Mouse (Mus musculus): Measurements from ENCODE around the gene Ostn. TPM values are rescaled to one million over a fixed set of nuclear protein-coding genes. Genes with fewer than 3 reads are reported as not detected.
"Not testable (repeated sequence)": the region's sequence is repeated elsewhere in the genome, so short reads cannot be mapped to it uniquely, and the experiment has no call there.

The Ostn gene
- not detected for polyA plus RNA-seq (2017; shearing (Covaris generic))

DNA sequence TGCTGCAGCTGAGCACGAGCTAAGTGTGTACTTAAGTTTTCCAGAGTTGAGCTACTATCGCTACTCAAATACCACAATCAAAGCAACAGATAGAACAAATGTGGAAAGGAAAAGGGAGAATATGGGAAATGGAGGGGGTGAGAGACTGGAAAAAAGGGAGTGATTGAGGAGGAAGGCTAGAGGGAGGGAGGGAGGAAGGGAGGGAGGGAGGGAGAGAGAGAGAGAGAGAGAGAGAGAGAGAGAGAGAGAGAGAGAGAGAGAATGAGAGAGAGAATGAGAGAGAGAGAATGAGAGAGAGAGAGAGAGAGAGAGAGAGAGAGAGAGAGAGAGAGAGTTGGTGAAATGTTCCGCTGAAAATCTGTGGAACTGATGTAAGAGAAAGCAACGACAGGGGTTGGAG lies at the start of gene Ostn:
Ostn (plus strand) TSS at position 301 of the 400 bp plus-strand sequence.
- ATAC-seq: not testable (repeated sequence)

DNA sequence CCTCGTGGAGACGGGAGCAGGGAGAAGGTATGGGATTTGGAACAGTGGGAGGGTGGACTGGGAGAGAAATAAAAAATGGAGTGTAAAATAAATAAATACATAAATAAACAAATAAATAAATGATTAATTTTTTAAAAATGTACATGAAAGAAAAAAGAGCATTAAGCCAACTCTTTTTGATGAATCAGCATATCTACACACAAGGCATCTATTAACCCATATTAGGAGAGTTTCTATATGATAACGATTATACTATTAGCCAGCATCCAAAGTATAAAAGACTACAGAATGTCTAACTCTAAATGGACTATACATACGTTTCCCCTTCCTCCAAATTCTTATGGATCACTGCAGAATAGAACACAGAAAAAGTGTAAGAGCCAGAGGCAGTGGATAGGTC lies 38.5 kb upstream of the Ostn start:
- no peak for ATAC-seq

DNA sequence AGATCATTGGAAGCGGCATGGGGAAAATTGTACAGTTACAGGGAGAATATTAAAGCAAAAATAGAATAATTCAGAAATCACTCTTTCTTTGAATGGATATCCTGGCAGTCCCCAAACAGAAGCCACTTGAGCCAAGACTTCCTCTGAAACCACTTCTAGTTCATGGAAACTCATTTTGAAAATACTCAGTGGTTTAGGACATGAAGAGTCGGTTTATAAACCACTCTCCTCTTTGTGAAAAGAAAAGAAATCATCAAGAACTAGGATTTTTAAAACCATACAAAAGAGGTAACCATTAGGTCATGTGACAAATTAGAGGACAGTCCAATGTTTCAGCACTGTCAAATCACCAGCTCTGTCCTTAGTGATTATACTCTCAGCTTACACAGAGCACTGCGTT lies 19.9 kb upstream of the Ostn start:
- no peak for ATAC-seq

DNA sequence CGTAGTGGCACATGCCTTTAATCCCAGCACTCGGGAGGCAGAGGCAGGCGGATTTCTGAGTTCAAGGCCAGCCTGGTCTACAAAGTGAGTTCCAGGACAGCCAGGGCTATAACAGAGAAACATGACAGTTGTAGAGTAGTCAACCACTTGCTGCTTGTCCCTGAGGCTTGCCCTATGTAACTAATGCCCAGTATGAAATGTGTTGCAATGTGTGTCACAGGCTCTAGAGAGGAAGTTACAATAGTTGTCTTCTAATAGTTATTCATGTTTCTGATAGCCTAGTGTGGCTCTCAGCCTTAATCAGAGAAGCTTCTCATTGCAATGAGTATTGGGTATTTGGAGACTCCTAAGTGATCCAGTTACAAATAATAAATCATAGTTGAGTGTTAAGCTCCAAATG lies 10.8 kb upstream of the Ostn start:
- no peak for ATAC-seq

DNA sequence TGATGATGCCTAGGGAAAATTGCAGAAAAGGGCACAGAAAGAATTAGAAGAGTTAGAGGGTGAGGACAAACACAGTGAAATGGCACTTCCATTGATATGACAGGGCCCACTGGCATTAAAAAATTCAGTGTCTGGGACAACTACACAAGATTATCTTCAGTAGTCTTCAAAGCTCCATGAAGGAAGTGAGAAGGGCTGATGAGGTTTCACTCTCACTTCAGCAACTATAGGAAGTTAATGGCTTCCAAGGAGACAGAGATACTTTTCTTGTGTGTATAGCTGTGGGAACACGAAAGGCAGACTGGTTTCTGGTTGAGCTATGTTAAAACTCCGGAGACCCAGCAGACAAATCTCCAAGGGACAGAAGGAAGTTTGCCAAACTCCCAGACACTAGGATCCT lies 10.4 kb upstream of the Ostn start:
- no peak for ATAC-seq

DNA sequence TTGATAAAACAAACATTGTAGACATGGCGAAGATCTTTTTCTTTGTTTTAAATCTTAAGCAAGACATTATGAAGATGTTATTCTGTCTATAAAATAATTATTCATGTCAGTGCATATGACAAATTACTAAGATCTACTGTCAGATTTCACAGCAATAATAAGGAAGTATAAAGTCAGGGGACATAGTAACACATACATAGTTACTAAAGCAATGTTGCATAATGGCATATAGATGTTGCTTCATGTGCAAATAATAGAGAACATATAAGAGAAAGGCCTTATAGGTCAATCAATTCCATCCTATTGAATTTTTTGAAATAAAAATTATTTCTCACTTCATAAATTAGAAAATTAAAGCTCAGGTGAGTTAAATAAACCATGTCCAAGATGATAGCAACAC lies 11.8 kb downstream of the Ostn start:
- no peak for ATAC-seq

DNA sequence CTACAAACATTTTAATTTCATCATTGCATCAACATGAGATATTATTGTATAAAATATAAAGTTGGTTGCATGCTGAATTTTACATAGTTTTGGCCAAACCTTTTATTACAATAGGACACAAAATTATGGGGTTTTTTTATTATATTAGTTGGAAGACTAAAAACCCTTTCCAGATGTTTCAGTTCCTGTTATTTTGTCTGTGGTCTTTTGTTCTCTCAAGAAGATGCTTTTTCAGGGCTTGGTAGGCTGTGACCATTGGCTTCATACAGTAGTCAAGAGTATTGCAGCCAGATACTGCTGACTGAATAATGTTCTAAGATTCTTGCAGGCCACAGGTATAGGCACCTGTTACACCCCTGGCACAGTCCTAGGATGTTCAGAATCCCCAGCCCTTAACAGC lies 14.8 kb downstream of the Ostn start:
- no peak for ATAC-seq

DNA sequence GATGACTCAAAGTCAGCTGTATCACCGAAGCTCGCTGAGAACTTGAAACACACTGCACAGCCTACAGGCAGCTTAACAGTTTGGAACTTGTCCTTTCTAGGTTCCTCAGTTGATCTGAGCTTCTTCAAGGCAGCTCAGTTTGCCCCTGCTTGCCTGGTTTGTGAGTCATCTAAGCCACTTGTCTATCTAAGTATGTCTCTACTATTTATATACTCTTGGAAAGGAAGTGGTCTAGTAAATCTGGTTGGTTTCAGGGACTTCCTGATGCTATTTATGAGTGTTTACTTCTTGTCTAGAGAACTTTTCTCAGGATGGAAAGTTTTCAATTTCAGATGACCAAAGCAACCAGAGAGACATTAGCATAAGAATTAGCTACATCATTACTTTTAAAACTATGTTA lies 19.2 kb downstream of the Ostn start:
- ATAC-seq: no peak

DNA sequence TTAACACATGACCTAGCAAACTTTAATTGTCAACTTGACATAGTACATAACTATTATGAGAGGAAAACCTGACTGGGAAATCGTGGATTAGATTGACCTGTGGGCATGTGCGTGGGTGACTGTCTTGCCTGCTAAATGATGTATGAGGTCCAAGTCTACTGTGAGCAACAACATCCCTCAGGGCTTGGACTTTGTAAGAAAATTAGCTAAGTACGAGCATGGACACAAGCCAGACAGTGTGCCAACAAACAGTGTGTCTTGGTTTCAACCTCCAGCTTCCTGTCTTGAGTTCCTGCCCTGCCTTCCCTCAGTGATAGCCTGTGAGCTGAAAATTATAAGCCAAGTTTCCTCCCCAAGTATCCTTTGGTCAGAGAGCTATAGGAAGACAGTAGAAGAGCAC lies 40.2 kb downstream of the Ostn start:
- no peak for ATAC-seq

DNA sequence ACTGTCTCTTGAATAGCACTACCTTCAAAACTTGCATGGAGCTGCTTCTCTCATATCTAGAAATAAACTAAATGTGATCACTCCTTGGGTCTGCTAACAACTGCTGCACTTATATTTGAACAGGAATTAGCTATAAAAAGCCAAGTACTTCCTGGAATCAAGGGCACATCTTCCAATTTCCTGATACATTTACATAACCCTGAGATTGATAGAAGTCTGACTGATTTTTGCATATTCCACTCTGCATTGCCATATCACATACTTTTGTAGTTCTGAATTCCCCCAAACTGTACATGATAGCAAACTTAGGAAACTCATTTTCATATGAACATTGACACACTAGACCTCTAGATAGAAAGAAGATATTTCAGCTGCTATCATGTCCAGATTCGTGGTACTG lies 41.1 kb downstream of the Ostn start:
- no peak for ATAC-seq

DNA sequence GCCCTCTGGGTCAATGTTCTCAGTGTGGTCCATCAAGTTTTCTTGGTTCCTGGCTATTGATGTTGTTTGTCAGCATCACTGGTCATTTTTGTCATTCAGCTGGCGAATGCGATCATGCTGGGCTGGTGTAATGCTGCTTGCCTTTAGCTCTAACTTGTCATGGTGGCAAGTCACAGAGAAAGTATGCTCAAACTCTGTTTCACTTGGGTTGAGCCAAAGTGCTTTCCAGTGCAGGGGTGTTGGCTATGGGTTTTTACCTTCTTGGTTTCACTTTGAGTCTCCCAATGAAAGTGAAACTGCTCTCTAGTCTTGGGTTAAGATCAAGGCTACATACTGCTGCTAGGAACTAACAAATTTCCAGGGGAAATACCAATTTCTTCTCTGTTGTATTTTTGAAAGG lies 41.9 kb downstream of the Ostn start:
- peak; percentile 99 for ATAC-seq

DNA sequence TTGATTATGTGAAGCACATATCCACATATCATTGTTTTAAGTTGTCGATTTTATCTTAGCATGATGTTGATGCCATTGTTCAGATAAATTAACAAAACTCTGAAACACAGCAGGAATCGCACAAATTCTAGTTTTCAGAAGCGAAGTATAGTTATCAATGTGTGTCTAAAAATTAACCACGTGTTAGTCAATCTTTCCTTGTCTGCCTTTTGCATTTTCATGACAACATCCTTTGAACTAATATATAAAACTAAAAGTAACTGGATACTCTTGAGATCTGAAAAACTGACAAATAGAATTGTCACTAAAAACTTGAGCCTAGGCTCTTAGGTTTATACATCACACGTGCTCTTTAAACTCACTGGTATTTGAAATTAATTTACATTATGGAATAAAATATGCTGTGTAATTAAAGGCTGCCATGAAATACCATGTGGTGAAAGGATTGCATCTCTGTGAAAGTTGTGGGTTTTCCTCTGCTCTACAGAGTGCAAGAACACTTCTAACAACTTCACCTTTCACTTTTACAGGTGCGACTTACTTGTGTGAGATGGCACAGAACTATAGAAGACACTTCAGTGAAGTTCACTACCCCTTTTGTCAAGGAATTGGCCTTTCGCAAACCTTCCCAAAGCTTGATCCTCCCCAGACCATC lies 42.7 kb downstream of the Ostn start:
- ATAC-seq: no peak

DNA sequence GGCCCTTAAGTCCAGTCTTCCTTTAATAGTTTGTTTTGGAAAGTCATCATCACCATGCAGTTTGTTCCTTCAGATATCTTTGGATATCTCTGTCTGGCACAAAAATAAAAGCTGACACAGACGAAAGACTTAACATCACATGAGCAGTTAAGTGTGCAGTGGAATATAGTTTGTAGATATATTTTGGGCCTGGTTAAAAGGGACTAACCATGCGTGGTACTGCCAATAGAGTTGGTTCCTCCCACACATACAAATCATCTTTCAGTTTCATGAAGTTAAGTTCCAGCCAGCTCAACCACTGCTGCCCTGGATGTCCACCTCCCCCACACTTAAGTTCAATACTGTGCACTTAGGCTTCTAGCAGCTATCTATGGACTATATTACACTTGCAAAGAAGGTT lies 47.2 kb downstream of the Ostn start:
- ATAC-seq: peak; percentile 67

DNA sequence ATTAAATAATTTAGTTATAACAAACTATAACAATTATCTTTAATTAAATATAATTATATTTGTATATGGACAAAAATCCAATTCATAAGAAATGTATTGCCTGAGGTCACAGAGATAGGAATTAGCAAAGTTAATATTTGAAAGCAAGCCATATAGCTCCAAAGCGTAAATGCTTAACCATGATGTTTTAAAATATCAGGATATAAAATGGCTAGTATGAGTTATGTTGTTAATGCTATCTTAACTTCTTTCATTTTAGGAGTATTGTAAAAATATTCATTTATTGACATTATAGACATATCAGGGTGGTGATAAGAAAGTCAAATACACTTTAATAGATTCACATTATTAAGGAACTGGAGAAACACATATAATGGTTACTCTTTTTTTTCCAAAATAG lies 52.8 kb downstream of the Ostn start:
- ATAC-seq: no peak

DNA sequence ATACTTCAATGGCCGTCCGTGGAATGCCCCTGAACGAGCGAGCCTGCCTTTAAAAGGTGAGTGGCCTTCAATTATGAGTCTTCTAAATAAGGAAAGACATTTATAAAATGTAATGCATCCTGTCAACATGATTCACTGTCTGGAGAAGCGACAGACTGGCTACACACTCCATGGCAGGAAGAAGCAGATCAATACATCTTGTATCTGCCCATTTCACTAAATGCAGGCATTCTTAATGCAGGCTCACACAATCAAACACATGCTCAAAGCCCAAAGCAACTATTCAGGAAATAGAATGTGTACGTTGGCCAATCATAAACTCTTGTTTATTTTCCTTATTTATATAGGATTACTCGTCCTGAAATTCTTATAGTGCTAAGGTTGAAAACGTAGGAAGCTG lies 62.9 kb downstream of the Ostn start, which contains the start of gene Uts2b:
Uts2b (minus strand) TSS at position 49 of the 400 bp plus-strand sequence.
- no peak for ATAC-seq

DNA sequence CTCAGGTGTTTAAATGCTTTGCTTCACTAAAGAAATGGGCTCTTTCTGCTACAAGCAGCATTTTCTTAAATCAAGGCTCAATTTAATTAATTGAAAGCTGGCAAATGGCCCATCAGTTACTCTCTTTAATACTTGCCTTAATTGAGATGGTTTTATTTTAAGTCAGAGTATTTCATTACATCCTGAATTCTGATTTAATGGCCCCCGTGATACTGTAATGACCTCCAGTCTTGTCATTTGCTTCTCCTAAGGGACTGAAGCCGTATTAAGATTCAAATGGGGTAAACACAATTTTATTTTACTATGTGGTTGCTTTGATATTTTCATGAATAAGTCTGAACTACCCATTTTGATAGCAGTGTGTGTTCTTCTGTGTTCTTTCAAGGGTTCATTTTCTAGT lies 63.4 kb downstream of the Ostn start:
- ATAC-seq: no peak

DNA sequence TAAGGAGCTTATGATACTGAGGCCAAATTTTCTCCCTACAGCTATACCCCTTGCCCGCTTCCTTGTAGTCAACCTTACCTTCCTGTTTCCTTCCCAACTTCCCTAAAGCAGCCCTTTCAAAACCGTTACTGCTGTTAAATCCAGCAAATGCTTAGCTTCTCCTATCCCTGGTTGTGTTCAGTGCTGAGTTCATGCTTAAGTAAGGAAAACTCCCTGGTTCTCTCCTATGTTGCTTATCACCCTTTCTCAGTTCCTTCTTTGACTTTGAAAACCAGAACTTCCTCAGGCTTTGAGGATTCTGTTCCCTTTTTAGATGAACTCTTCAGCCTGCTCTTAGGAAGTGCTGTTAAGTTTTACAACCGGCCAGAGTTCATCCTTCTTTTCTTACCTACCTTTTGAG lies 66.8 kb downstream of the Ostn start:
- ATAC-seq: no peak

DNA sequence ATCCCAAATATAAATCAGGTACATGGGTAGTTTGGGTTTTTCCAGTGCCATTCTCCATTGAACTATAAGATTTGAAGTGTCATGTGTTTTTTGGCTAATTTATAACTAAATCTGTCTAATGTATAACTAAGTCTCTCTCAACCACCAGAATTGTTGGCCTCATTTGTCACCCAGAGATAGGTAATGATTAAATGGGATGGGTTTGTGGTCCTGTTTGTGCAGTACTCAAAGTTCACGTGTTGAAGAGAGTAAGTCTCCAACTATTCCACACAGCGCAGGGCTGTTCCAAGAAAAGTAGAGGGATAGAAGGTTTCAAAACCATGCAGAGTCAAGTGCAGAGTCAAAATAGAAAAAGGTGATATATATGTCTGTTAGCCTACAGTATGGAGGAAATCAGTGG lies 68.0 kb downstream of the Ostn start:
- ATAC-seq: no peak

DNA sequence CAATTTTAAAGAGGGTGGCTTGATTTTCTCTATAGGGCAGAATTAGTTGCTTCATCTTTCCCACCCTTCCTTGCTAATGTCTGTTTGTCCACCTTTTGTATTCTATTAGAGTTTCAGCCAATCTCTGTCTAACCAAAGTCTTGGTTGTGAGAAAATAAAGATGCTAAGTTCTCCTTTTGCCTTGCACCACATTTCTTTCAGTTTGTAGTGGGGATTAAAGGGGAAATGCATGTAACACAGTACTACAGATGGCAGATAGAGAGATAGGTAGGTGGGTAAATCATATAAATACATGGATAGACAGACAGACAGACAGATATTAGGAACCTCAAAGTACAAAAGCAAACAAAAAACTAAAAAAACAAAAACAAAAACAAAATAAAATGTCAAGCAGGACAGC lies 69.3 kb downstream of the Ostn start:
- ATAC-seq: no peak

DNA sequence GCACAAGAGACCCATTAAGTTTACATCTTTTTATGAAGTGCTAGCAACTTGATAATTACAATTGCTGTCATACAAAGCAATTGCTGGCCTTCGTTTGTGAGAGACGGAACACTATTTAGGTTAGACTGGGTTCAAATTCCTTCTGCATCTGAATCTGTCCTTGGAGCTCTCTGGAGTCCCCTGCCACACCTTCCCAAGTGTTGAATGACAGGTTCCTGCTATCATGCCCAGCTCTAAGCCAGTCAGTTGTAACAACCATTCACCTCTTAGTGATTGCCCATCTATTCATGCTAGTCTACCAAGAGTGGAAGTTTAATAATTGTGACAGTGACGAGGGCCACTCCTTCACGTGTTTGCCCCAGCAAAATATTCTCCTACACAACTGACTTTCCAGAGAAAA lies 74.9 kb downstream of the Ostn start:
- ATAC-seq: no peak

DNA sequence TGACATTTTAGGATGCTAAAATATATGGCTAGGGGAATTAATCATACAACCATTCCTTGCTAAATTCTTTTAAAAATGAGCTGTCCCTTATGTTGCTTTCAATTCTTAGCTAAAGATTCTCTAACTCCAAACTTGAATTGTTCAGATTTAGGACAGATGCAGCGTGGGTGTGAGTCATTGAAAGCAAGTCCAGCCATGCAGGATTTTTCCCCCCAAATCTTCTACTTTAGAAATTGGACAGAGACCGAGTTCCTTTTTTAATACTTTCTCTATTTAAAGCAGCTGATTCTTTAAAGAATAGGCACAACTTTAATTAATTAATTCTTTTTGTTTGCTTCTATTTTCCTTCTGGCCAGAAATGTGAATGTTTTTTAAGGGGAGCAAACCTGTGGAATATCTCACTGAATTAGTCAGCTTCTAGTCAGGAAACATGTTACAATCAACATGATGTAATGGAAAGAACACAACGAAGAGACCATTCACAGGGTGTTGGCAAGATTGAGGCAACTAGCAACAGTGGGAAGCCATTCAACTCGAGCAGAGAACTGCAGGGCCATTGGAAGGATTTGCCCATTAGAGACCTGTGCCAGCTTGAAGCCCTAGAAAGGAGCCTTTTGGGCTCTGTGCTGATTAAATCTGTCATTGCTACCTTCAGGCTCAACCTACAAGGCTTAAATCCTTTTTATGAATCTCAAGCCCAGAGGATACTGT lies 77.8 kb downstream of the Ostn start:
- ATAC-seq: no peak

DNA sequence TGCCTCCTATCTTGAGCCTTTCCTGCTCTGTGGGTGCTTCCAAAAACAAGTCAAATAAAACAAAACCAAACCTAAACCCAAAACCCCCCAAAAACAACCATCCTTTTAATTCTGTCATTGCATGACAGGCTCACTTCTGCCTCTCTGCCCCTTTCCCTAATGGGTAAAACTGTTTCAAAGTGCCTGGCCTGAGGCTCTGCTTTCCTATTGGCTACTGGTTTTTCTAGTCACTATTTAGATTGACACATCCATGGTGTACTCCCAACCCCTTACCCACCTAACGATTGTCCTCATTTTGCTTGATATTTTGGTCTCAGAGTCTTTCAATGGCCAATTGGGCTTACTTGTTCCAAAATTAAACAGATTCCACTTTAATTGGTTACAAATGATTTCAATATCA lies 78.4 kb downstream of the Ostn start:
- ATAC-seq: no peak

DNA sequence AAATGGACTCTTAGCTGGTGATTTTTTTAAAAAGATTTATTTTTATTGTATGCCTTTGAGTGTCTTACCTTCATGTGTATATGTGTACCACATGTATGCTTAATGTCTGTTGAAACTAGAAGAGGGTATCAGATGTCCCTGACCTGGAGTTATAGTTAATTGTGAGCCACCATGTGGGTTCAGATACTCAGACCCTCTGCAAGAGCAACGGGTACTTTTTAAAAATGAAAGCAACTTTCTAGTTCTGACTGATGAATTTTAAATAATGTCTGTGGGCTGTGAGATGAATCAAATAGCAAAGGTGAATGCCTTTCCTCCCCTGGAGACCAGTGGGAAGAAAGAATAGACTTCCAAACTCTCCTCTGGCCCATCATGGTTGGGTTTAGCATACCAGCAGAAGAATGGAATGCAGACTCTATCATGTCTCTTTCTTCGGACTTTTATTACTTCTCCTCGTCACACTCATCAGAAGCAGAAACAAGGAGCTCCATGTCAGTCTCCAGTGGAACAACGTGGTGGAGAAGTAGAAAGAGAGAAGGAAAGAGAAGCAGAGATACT lies 79.6 kb downstream of the Ostn start:
- no peak for ATAC-seq

Data from inflammation-experienced regulatory T-cells, adult 6 months (primary cell).